Mouse (Mus musculus) MEL (cell line): ENCODE data around the gene Ngrn. TPM values are rescaled to one million over a fixed set of nuclear protein-coding genes. Genes with fewer than 3 reads are reported as not detected.

Source experiments
- DNase-seq: peaks from one replicate; pipeline ENCODE4 v3.0.0; 2011; ENCODE audit warnings: low read depth, low spot score
- H3K27ac ChIP-seq: 2 replicates; pipeline ENCODE4 v1.5.1; 2012; ENCODE audit warnings: low read depth, mild to moderate bottlenecking, control low read depth, low read length, moderate library complexity; ENCODE audit not compliant: control insufficient read depth
- H3K27me3 ChIP-seq, 2 experiments: fragments of 150-350 bp in 1 of 2; sonication (generic) in 1 of 2; 2 replicates each; pipeline ENCODE4 v1.6.1; 2012; ENCODE audit warnings: low read length in 2 of 2, mild to moderate bottlenecking in 2 of 2, improper control_type of control experiment in 1 of 2, moderate library complexity in 1 of 2; ENCODE audit not compliant: insufficient read depth in 2 of 2, control insufficient read depth in 1 of 2
- H3K36me3 ChIP-seq, 2 experiments: 2 replicates each; pipeline ENCODE4 v1.6.1; 2012 to 2014; ENCODE audit warnings: low read length in 2 of 2, improper control_type of control experiment in 1 of 2, inconsistent platforms in 1 of 2, mild to moderate bottlenecking in 1 of 2; ENCODE audit not compliant: insufficient read depth in 2 of 2, control insufficient read depth in 1 of 2
- H3K4me1 ChIP-seq, 2 experiments: fragments of 150-350 bp in 1 of 2; sonication (generic) in 1 of 2; 2 replicates each; pipeline ENCODE4 v1.6.1; 2012; ENCODE audit warnings: low read length in 2 of 2, improper control_type of control experiment in 1 of 2, mild to moderate bottlenecking in 1 of 2; ENCODE audit not compliant: insufficient read depth in 2 of 2, control insufficient read depth in 1 of 2
- H3K4me3 ChIP-seq, 2 experiments: fragments of 150-350 bp in 1 of 2; sonication (generic) in 1 of 2; 2 replicates each; pipeline ENCODE4 v1.5.1; 2012; ENCODE audit warnings: low read depth in 2 of 2, low read length in 2 of 2, mild to moderate bottlenecking in 2 of 2, moderate library complexity in 2 of 2, control low read depth in 1 of 2, improper control_type of control experiment in 1 of 2; ENCODE audit not compliant: control insufficient read depth in 1 of 2, insufficient read depth in 1 of 2
- H3K79me2 ChIP-seq: 2 replicates; pipeline ENCODE4 v1.6.1; 2012; ENCODE audit warnings: mild to moderate bottlenecking, low read length, moderate library complexity; ENCODE audit not compliant: control insufficient read depth, poor library complexity, insufficient read depth
- H3K9ac ChIP-seq: 2 replicates; pipeline ENCODE4 v1.6.1; 2012; ENCODE audit warnings: low read depth, mild to moderate bottlenecking, control low read depth, low read length, moderate library complexity; ENCODE audit not compliant: control insufficient read depth, poor library complexity, severe bottlenecking
- H3K9me3 ChIP-seq: fragments of 150-350 bp; sonication (generic); replicated peaks from 2 replicates; pipeline ENCODE4 v1.6.1; 2012; ENCODE audit warnings: mild to moderate bottlenecking, low read length, improper control_type of control experiment, moderate library complexity; ENCODE audit not compliant: insufficient read depth
- BHLHE40 ChIP-seq: IDR thresholded peaks from 2 replicates; pipeline ENCODE4 v1.6.1; 2012; ENCODE audit warnings: low read depth, mild to moderate bottlenecking, inconsistent platforms, low read length, improper control_type of control experiment, borderline replicate concordance
- CHD2 ChIP-seq: IDR thresholded peaks from 2 replicates; pipeline ENCODE4 v1.6.1; 2011; ENCODE audit warnings: low read length, improper control_type of control experiment
- CTCF ChIP-seq, 3 experiments: IDR thresholded peaks in 2 of 3; conservative IDR thresholded peaks in 1 of 3; 2 replicates each; pipeline ENCODE4 v1.5.1; 2011 to 2012; ENCODE audit warnings: low read length in 3 of 3, low read depth in 2 of 3, mild to moderate bottlenecking in 2 of 3, improper control_type of control experiment in 1 of 3, inconsistent platforms in 1 of 3, mixed read lengths in 1 of 3, moderate library complexity in 1 of 3; ENCODE audit not compliant: control insufficient read depth in 1 of 3, insufficient read depth in 1 of 3, poor library complexity in 1 of 3, severe bottlenecking in 1 of 3
- E2F4 ChIP-seq: IDR thresholded peaks from 2 replicates; pipeline ENCODE4 v1.6.1; 2011; ENCODE audit warnings: low read depth, low read length, improper control_type of control experiment, borderline replicate concordance
- ELF1 ChIP-seq: IDR thresholded peaks from 2 replicates; pipeline ENCODE4 v1.6.1; 2014; ENCODE audit warnings: low read depth, mild to moderate bottlenecking, inconsistent platforms, low read length, improper control_type of control experiment, moderate library complexity
- EP300 ChIP-seq, 2 experiments: IDR thresholded peaks; 2 replicates each; pipeline ENCODE4 v1.6.1; 2011; ENCODE audit warnings: improper control_type of control experiment in 2 of 2, low read length in 2 of 2, low read depth in 1 of 2, mild to moderate bottlenecking in 1 of 2
- ETS1 ChIP-seq: IDR thresholded peaks from 2 replicates; pipeline ENCODE4 v1.6.1; 2012; ENCODE audit warnings: low read depth, mild to moderate bottlenecking, inconsistent platforms, low read length, improper control_type of control experiment, moderate library complexity
- GATA1 ChIP-seq: IDR thresholded peaks from 2 replicates; pipeline ENCODE4 v1.6.1; 2011; ENCODE audit warnings: low read depth, low read length, improper control_type of control experiment
- JUND ChIP-seq: IDR thresholded peaks from 2 replicates; pipeline ENCODE4 v1.6.1; 2011; ENCODE audit warnings: low read depth, mild to moderate bottlenecking, improper control_type of control experiment, low read length
- KAT2A ChIP-seq: conservative IDR thresholded peaks from 2 replicates; pipeline ENCODE4 v1.6.1; 2012; ENCODE audit warnings: low read depth, low read length, improper control_type of control experiment, inconsistent platforms
- MAFK ChIP-seq: IDR thresholded peaks from 2 replicates; pipeline ENCODE4 v1.6.1; 2011; ENCODE audit warnings: low read depth, mild to moderate bottlenecking, low read length, improper control_type of control experiment, borderline replicate concordance
- MAZ ChIP-seq: IDR thresholded peaks from 2 replicates; pipeline ENCODE4 v1.6.1; 2012; ENCODE audit warnings: low read depth, mild to moderate bottlenecking, inconsistent platforms, low read length, improper control_type of control experiment
- MXI1 ChIP-seq: IDR thresholded peaks from 2 replicates; pipeline ENCODE4 v1.6.1; 2011; ENCODE audit warnings: mild to moderate bottlenecking, low read depth, low read length, improper control_type of control experiment
- MYB ChIP-seq: IDR thresholded peaks from 2 replicates; pipeline ENCODE4 v1.6.1; 2011; ENCODE audit warnings: mild to moderate bottlenecking, low read depth, low read length, improper control_type of control experiment
- MYC ChIP-seq: IDR thresholded peaks from 2 replicates; pipeline ENCODE4 v1.6.1; 2011; ENCODE audit warnings: low read depth, mild to moderate bottlenecking, low read length, improper control_type of control experiment, moderate library complexity
- NELFE ChIP-seq: IDR thresholded peaks from 2 replicates; pipeline ENCODE4 v1.6.1; 2011; ENCODE audit warnings: low read depth, low read length, improper control_type of control experiment
- POLR2A ChIP-seq, 2 experiments: IDR thresholded peaks; 2 replicates each; pipeline ENCODE4 v1.6.1; 2011 to 2012; ENCODE audit warnings: low read length in 2 of 2, mild to moderate bottlenecking in 2 of 2, control low read depth in 1 of 2, improper control_type of control experiment in 1 of 2, low read depth in 1 of 2, moderate library complexity in 1 of 2; ENCODE audit not compliant: control insufficient read depth in 1 of 2, insufficient read depth in 1 of 2, poor library complexity in 1 of 2
- POLR2AphosphoS5 ChIP-seq: IDR thresholded peaks from 2 replicates; pipeline ENCODE4 v1.6.1; 2012; ENCODE audit warnings: low read depth, borderline replicate concordance, mild to moderate bottlenecking, inconsistent platforms, low read length, moderate library complexity, mixed read lengths
- RAD21 ChIP-seq: IDR thresholded peaks from 2 replicates; pipeline ENCODE4 v1.6.1; 2011; ENCODE audit warnings: mild to moderate bottlenecking, low read depth, low read length, improper control_type of control experiment
- RCOR1 ChIP-seq: IDR thresholded peaks from 2 replicates; pipeline ENCODE4 v1.6.1; 2012; ENCODE audit warnings: low read depth, mild to moderate bottlenecking, inconsistent platforms, low read length, improper control_type of control experiment
- SIN3A ChIP-seq: IDR thresholded peaks from 2 replicates; pipeline ENCODE4 v1.6.1; 2012; ENCODE audit warnings: low read length, improper control_type of control experiment, inconsistent platforms
- SMC3 ChIP-seq: IDR thresholded peaks from 2 replicates; pipeline ENCODE4 v1.6.1; 2011; ENCODE audit warnings: low read depth, low read length, improper control_type of control experiment
- TAL1 ChIP-seq: IDR thresholded peaks from 2 replicates; pipeline ENCODE4 v1.6.1; 2012; ENCODE audit warnings: mild to moderate bottlenecking, inconsistent platforms, low read length, moderate library complexity, mixed read lengths
- TBP ChIP-seq: IDR thresholded peaks from 2 replicates; pipeline ENCODE4 v1.8.0; 2011; ENCODE audit warnings: low read depth, low read length, improper control_type of control experiment
- UBTF ChIP-seq: IDR thresholded peaks from 2 replicates; pipeline ENCODE4 v1.6.1; 2012; ENCODE audit warnings: low read depth, mild to moderate bottlenecking, inconsistent platforms, low read length, improper control_type of control experiment, moderate library complexity, borderline replicate concordance; ENCODE audit not compliant: insufficient read depth
- USF1 ChIP-seq: IDR thresholded peaks from 2 replicates; pipeline ENCODE4 v1.6.1; 2014; ENCODE audit warnings: low read depth, mild to moderate bottlenecking, inconsistent platforms, low read length, improper control_type of control experiment, moderate library complexity
- USF2 ChIP-seq, 2 experiments: IDR thresholded peaks; 2 replicates each; pipeline ENCODE4 v1.6.1; 2011 to 2012; ENCODE audit warnings: improper control_type of control experiment in 2 of 2, low read length in 2 of 2, borderline replicate concordance in 1 of 2, inconsistent platforms in 1 of 2, low read depth in 1 of 2, mild to moderate bottlenecking in 1 of 2; ENCODE audit not compliant: insufficient read depth in 1 of 2
- ZC3H11A ChIP-seq: IDR thresholded peaks from 2 replicates; pipeline ENCODE4 v1.6.1; 2012; ENCODE audit warnings: low read depth, mild to moderate bottlenecking, inconsistent platforms, low read length, improper control_type of control experiment
- ZKSCAN1 ChIP-seq: IDR thresholded peaks from 2 replicates; pipeline ENCODE4 v1.6.1; 2012; ENCODE audit warnings: low read depth, mild to moderate bottlenecking, inconsistent platforms, low read length, improper control_type of control experiment, moderate library complexity
- ZNF384 ChIP-seq: IDR thresholded peaks from 2 replicates; pipeline ENCODE4 v1.6.1; 2012; ENCODE audit warnings: low read depth, mild to moderate bottlenecking, inconsistent platforms, low read length, improper control_type of control experiment
- polyA plus RNA-seq, 2 experiments: library from polyadenylated mRNA; stranded (reverse) in 1 of 2; unstranded in 1 of 2; fragments of >175 nt in 1 of 2; fragments of >200 nt in 1 of 2; gene quantifications; 2 replicates each; pipeline versions ENCODE4 v1.2.1 to v1.2.4; 2012; ENCODE audit warnings: low replicate concordance in 2 of 2, low read depth in 1 of 2; ENCODE audit not compliant: insufficient read length in 2 of 2, insufficient read depth in 1 of 2, missing spikeins in 1 of 2
- total RNA-seq: library from RNA; depleted of rRNA; stranded (reverse); fragments of 300-350 nt; gene quantifications from 2 replicates; pipeline ENCODE4 v1.2.3, GENCODE M21; 2012

The Ngrn gene
- total and polyA plus RNA-seq, 3 experiments: 37.2 to 48.0 TPM; not detected in 1

GRCm38 (mm10) chr7:80267764-80268163, 6.7 kb downstream of the Ngrn start:
- no peaks in the 10 kb centered on the region for H3K9me3 ChIP-seq
- peaks cover 6 to 28% of the 10 kb centered on the region in 2 experiments for H3K36me3 ChIP-seq
- peak; percentile 27 for DNase-seq
- no peak overlapping the region for H3K27ac ChIP-seq
- TF ChIP-seq RCOR1: peak; percentile 68
- peak; percentile 52 to 59; a peak in 3 of 4 replicates for TF ChIP-seq EP300 (IDR thresholded peaks at IDR 0.05; ENCODE audit: low read depth in 1 of 2, low read length in 2 of 2)
- no peak for TF ChIP-seq SIN3A
- no peak for TF ChIP-seq UBTF
- TF ChIP-seq GATA1: peak; percentile 52; the same call in 1 of the 2 replicates
- 0 out of 4 replicates have a peak, but pooled peaks of 1 of the 2 experiments have one; percentile 15 for TF ChIP-seq POLR2A (IDR thresholded peaks at IDR 0.05; ENCODE audit: control insufficient read depth in 1 of 2, insufficient read depth in 1 of 2, low read depth in 1 of 2, low read length in 2 of 2, poor library complexity in 1 of 2)
- no peak for TF ChIP-seq ETS1
- no peak overlapping the region for H3K9ac ChIP-seq
- no peaks in the 10 kb centered on the region for H3K27me3 ChIP-seq
- H3K4me1 ChIP-seq: peaks cover 9 to 19% of the 10 kb centered on the region in 2 experiments
- H3K4me3 ChIP-seq: no peak overlapping the region
- peaks cover 21% of the 10 kb centered on the region for H3K79me2 ChIP-seq

GRCm38 (mm10) chr7:80268897-80269750, 8.1 kb downstream of the Ngrn start, which contains the start of gene Vps33b:
Gene Vps33b (plus strand): TSS chr7:80269649.
- peaks cover 16% of the 10 kb centered on the region for H3K79me2 ChIP-seq
- DNase-seq: peak; percentile 96
- peaks cover 9 to 19% of the 10 kb centered on the region in 2 experiments for H3K4me1 ChIP-seq
- no peaks in the 10 kb centered on the region for H3K9me3 ChIP-seq
- no peaks in the 10 kb centered on the region for H3K27me3 ChIP-seq
- peak within 1 kb of the TSS; percentile 74 for H3K9ac ChIP-seq
- H3K27ac ChIP-seq: peak within 1 kb of the TSS; percentile 60
- peak within 1 kb of the TSS; percentile 78 to 91 for H3K4me3 ChIP-seq
- peaks cover 4 to 25% of the 10 kb centered on the region in 2 experiments for H3K36me3 ChIP-seq
- TF ChIP-seq ZC3H11A (no peak), TAL1 (no peak), JUND (no peak), RCOR1 (0 out of 2 replicates have a peak, but pooled peaks have one; percentile 32), ZKSCAN1 (no peak), MYC (peak; percentile 64; the same call in 1 of the 2 replicates), BHLHE40 (no peak), TBP (no peak), USF1 (0 out of 2 replicates have a peak, but pooled peaks have one; percentile 12), MYB (no peak), KAT2A (peak; percentile 66; the same call in 1 of the 2 replicates), CTCF (IDR thresholded peaks at IDR 0.05 in 2 of 3, conservative IDR thresholded peaks at IDR 0.05 in 1 of 3; ENCODE audit: control insufficient read depth in 1 of 3, insufficient read depth in 1 of 3, low read depth in 2 of 3, low read length in 3 of 3, poor library complexity in 1 of 3, severe bottlenecking in 1 of 3) (no peak; a peak in 1 of 6 replicates), GATA1 (peak; percentile 83), POLR2AphosphoS5 (no peak), NELFE (peak; percentile 85), SMC3 (no peak), MAFK (no peak), ZNF384 (no peak), RAD21 (no peak), ELF1 (peak; percentile 100), MAZ (no peak), USF2 (IDR thresholded peaks at IDR 0.05; ENCODE audit: borderline replicate concordance in 1 of 2, insufficient read depth in 1 of 2, low read depth in 1 of 2, low read length in 2 of 2) (no peak), MXI1 (peak; percentile 98), E2F4 (no peak), CHD2 (no peak)
